Mouse (Mus musculus) heart, postnatal 14 days (tissue): ENCODE measurements at regions not wholly inside any gene's neighbourhood (a gene's known extent, or its start where the extent isn't known, plus 50 kb on each side); places are given as distances from the start of the nearest gene placed in this dataset.

Experiments used
- DNase-seq, 2 experiments: peaks; one replicate each; pipeline ENCODE4 v3.0.0; 2021 to 2022
- intact Hi-C: fragments of 180-260 bp; cut with DNase I; formaldehyde crosslinking; loops from one replicate; pipeline ENCODE4 v1.15.1; 2025

DNA sequence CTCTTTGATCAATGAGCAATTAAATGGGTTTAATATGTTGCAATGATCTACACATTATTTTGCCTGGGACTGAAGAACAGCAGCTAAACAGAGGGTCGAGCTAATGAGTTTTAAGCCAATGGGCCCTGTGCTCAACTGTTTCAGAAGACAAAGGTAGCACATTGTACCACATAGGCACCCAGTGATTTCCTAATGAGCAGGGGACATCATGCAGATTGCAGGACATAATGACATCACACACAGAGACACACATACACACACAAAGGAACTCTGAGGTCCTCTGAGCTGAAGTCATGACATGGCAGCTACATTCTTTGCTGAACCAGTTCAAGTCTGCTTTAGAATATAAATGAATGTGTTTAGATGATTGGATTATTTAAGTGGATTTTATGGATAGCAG lies 71.9 kb downstream of the Zfp330 start:
- intact Hi-C loops: no loop called here
- no peak for DNase-seq

GRCm38 (mm10) chr8:82700471-82700870 lies 73.5 kb downstream of the Zfp330 start:
- intact Hi-C loops: no loop called here
- no peak for DNase-seq

GRCm38 (mm10) chr8:82699221-82699620 lies 74.7 kb downstream of the Zfp330 start:
- intact Hi-C loops: no loop called here
- DNase-seq: no peak

- DNase-seq: peak; percentile 56 to 62
- intact Hi-C loops: no loop called here
Observed at GRCm38 (mm10) chr8:82698071-82698470, 75.9 kb downstream of the Zfp330 start.

- no peak for DNase-seq
- intact Hi-C loops: no loop called here
Observed at GRCm38 (mm10) chr8:82693086-82693485, 80.9 kb downstream of the Zfp330 start.

- intact Hi-C loops: loop anchor here (5.0 kb wide), 2 partner anchors 337 to 1212 kb away; no protein-coding TSS in a partner anchor
- peak; percentile 40 to 67 for DNase-seq
Observed at GRCm38 (mm10) chr8:82689322-82689721, 84.6 kb downstream of the Zfp330 start.

DNA sequence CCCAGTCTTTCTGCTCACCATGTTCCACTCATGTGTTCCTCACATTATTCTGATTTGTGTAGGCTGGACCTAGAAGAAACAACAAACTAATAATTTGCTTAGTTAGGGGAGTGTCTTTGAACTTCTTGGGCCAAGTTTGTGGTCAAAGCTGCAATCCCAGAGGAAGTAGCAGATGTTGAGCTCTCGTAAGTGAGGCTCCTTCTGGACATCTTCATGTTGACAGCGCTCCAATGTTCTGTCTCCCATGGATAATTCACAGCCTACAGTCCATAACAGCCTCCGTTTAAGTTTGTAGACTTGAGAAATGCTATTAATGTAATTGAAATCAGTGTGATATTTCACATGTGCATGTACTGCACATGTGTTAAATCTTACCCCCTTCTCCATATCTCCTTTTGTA lies 88.0 kb downstream of the Zfp330 start:
- peak in 1 of 2 experiments; percentile 14 for DNase-seq
- intact Hi-C loops: loop anchor here (5.0 kb wide), 2 partner anchors 334 to 1209 kb away; no protein-coding TSS in a partner anchor

- intact Hi-C loops: no loop called here
- DNase-seq: no peak
Observed at GRCm38 (mm10) chr8:82678793-82679192, 95.2 kb downstream of the Zfp330 start.

- intact Hi-C loops: no loop called here
- no peak for DNase-seq
Observed at GRCm38 (mm10) chr8:82677781-82678180, 96.2 kb downstream of the Zfp330 start.

GRCm38 (mm10) chr8:82669241-82669640 lies 104.7 kb downstream of the Zfp330 start:
- no peak for DNase-seq
- intact Hi-C loops: no loop called here

DNA sequence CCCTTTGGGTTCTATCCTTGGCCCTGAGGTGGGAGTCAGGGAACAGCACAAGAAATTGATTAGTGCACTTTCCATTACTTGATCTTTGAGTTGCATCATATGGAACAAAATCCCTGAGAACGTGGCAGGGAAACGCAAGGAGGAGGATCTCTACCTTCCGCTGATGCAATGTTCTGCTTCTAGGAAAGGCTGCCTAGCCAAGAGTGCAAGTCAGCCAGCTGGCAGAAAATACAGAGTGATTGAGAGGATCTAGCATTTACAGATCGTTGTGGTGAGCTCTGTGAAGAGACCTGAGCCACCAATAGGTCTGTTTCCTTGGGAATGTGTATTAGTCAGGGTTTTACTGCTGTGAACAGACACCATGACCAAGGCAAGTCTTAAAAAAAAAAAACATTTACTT lies 108.8 kb downstream of the Zfp330 start:
- intact Hi-C loops: no loop called here
- DNase-seq: no peak

GRCm38 (mm10) chr8:82640502-82640901 lies 133.5 kb downstream of the Zfp330 start:
- intact Hi-C loops: no loop called here
- DNase-seq: no peak

DNA sequence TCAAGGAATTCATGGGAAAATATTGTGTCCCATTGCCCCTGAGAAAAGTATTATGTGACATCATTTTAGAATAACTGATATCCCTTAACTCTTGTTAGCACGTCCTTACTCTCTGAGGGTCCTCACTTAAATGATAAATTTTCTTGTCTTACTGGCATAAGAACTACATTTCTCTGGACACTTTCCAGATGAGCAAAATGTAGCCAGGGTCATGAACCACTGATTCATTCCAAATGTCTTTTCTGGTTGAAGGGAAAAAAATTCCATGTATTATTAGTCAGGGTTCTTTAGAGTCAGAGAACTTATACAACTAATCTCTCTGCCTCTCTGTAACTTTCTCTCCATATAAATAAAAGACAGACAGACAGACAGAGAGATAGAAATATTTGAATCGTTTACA lies 143.5 kb downstream of the Zfp330 start:
- intact Hi-C loops: no loop called here
- no peak for DNase-seq

GRCm38 (mm10) chr8:82623791-82624431 lies 150.0 kb downstream of the Zfp330 start:
- DNase-seq: no peak

DNA sequence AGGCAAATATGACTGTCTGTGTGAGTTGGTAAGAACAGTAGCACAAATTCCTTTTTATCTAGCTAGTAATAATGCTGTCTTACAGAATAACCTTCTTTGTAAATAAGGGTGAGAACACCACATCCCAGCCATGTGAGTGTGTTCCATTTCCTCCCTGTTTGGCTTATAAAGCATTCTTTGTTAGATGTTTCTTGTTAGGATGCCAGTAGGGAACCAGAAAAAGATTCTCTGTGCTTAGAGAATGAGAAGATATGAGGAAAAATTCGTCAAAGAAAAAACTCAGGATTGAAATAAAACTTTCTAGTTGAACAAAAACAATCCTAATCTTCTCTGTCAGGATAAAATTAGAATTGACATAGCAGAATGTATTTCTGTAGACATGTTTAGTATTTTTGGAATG lies 155.3 kb downstream of the Zfp330 start:
- intact Hi-C loops: no loop called here
- DNase-seq: no peak

More at GRCm38 (mm10) chr8:82623791-82624431, 150.0 kb downstream of the Zfp330 start:
- intact Hi-C loops: no loop called here

- peak; percentile 62 to 66 for DNase-seq
- intact Hi-C loops: no loop called here
Observed at GRCm38 (mm10) chr8:82601556-82601955, 172.4 kb downstream of the Zfp330 start.

GRCm38 (mm10) chr8:82573434-82573833 lies 170.4 kb upstream of the Il15 start:
- no peak for DNase-seq
- intact Hi-C loops: no loop called here

GRCm38 (mm10) chr8:82538121-82538520 lies 135.1 kb upstream of the Il15 start:
- intact Hi-C loops: no loop called here
- DNase-seq: no peak

DNA sequence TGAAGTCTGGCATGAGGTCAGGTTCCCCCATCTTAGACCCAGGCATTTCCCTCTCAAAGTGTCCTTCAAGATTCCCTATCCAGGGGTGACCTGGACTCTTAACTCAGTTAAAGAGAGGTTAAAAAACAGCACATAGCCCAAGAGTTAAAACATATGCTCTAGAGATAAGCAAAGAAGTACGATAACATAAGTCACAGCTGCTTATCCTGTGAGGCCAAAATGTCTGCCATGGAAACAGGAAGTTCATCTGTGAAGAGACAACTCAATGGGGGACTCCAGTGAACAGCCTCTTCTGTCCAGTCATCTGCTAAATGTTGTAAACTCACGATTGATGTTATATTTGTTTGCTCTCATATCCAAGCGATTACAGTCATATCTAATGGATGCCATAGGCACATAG lies 126.1 kb upstream of the Il15 start:
- no peak for DNase-seq
- intact Hi-C loops: no loop called here

- intact Hi-C loops: no loop called here
- DNase-seq: no peak
Observed at GRCm38 (mm10) chr8:82523866-82524265, 120.8 kb upstream of the Il15 start.

DNA sequence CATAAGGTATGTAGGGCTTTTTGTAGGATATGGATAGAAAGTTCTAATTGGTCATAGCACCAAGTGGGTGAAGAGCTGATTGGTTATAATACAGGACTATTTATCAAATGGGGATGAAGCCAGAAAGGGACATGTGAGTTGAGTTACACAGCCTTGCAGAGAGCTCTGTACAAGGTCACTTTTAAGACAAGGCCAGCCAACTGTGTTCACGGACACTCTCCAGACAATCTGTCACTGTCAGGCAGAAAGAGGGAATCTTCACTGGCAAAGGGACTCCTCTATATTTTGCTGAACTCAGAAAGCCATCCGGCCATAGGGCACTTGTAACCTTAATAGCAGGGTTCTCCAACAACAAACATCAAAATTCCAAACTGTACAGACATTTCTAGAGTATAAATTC lies 95.5 kb upstream of the Il15 start:
- peak in 1 of 2 experiments; percentile 1 for DNase-seq
- intact Hi-C loops: no loop called here

DNA sequence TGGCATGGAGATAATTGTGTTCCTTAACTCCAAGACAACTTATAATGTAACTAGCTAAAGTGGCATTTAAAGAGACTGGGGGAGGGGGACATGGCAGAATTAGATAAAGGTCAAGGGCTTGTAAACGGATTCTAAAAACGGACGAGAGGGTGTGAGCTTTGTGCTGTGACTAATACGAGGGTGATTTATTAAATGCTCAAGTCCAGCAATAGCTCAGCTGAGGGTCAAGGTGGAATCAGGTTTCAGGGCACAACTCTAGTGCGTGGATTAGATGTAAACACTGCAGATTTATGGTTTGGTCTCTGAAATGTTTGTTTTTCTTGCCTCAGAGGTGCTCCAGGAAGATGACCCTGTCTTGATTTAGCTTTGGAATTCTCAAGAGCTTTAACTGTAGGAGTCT lies 74.8 kb upstream of the Il15 start:
- intact Hi-C loops: no loop called here
- no peak for DNase-seq

GRCm38 (mm10) chr8:82477426-82477769 lies 74.4 kb upstream of the Il15 start:
- no peak for DNase-seq
- intact Hi-C loops: no loop called here
